Mouse (Mus musculus) heart, adult 2 months (tissue): ENCODE data around the gene Ptpro.

Source experiments
- EP300 ChIP-seq: fragments of 200-500 bp; IDR thresholded peaks from 2 replicates; pipeline ENCODE4 v1.6.1; 2011; ENCODE audit warnings: low read depth, low read length, control low read depth; ENCODE audit not compliant: insufficient read depth
- POLR2A ChIP-seq: fragments of 200-500 bp; IDR thresholded peaks from 2 replicates; pipeline ENCODE4 v1.6.1; 2011; ENCODE audit warnings: mild to moderate bottlenecking, low read depth, low read length, control low read depth; ENCODE audit not compliant: insufficient read depth

GRCm38 (mm10) chr6:137414531-137415405 lies 162.6 kb downstream of the Ptpro start:
- no peak for TF ChIP-seq POLR2A
- peak; percentile 52; the same call in 1 of the 2 replicates for TF ChIP-seq EP300
